Mouse (Mus musculus): ENCODE measurements at regions not wholly inside any gene's neighbourhood (a gene's known extent, or its start where the extent isn't known, plus 50 kb on each side); places are given as distances from the start of the nearest gene placed in this dataset.

- no peak for TF ChIP-seq ZC3H11A (IDR thresholded peaks at IDR 0.05; ENCODE audit: low read depth, low read length)
- TF ChIP-seq E2F4 (IDR thresholded peaks at IDR 0.05; ENCODE audit: insufficient replicate concordance, low read depth, low read length) = no peak
- no peak for TF ChIP-seq UBTF (IDR thresholded peaks at IDR 0.05; ENCODE audit: low read depth, low read length)
- no peak for TF ChIP-seq MEF2A (IDR thresholded peaks at IDR 0.05; ENCODE audit: borderline replicate concordance, low read depth, low read length)
- no peak for TF ChIP-seq JUND (conservative IDR thresholded peaks at IDR 0.05; ENCODE audit: low read depth, low read length)
- no peak for TF ChIP-seq ELF1 (IDR thresholded peaks at IDR 0.05; ENCODE audit: low read depth, low read length)
- TF ChIP-seq NRF1 (IDR thresholded peaks at IDR 0.05; ENCODE audit: low read depth, low read length) = no peak
- no peak for TF ChIP-seq MAZ (IDR thresholded peaks at IDR 0.05; ENCODE audit: low read depth, low read length)
- TF ChIP-seq POLR2A (IDR thresholded peaks at IDR 0.05; ENCODE audit: low read depth, low read length) = no peak
- no peak for TF ChIP-seq SMC3 (IDR thresholded peaks at IDR 0.05; ENCODE audit: low read depth, low read length)
- no peak for TF ChIP-seq MAFK (IDR thresholded peaks at IDR 0.05; ENCODE audit: insufficient replicate concordance, low read length)
- no peak for TF ChIP-seq MXI1 (IDR thresholded peaks at IDR 0.05; ENCODE audit: low read depth, low read length)
- no peak for TF ChIP-seq KAT2A (IDR thresholded peaks at IDR 0.05; ENCODE audit: insufficient replicate concordance, low read length)
- Histone ChIP-seq H3K4me3 (replicated peaks in 1 of 3; ENCODE audit: low read depth in 2 of 3, low read length in 2 of 3, poor library complexity in 1 of 3) (no peak overlapping the region), H3K4me1 (ENCODE audit: control insufficient read depth in 1 of 2, insufficient read depth in 2 of 2) (no peaks in the 10 kb centered on the region), H3K79me2 (replicated peaks; ENCODE audit: control insufficient read depth, extremely low read depth, insufficient read depth, poor library complexity, severe bottlenecking) (no peaks in the 10 kb centered on the region), H3K27ac (ENCODE audit: insufficient read depth, low read depth) (no peak overlapping the region), H3K4me2 (ENCODE audit: insufficient read depth, low read depth, poor library complexity, severe bottlenecking) (no peak overlapping the region), H3K27me3 (replicated peaks) (no peaks in the 10 kb centered on the region), H3K36me3 (replicated peaks in 1 of 2; ENCODE audit: control insufficient read depth in 1 of 2, insufficient read depth in 1 of 2, low read length in 1 of 2) (no peaks in the 10 kb centered on the region), H3K9me3 (replicated peaks; ENCODE audit: low read length) (no peaks in the 10 kb centered on the region), H3K9ac (ENCODE audit: insufficient read depth, low read depth) (no peak overlapping the region)
- no peak for DNase-seq (ENCODE audit: extremely low read depth)
- dilution Hi-C loops (cut with MboI; ENCODE audit: extremely low pct_ligation_motif_present, extremely low pct_unique_long_range_greater_than_20kb, low sequenced_read_pairs) = no loop called here
- in situ Hi-C loops (cut with MboI; ENCODE audit: low pct_ligation_motif_present, low pct_unique_long_range_greater_than_20kb, low sequenced_read_pairs) = no loop called here
Observed at GRCm38 (mm10) chr12:35614885-35615284, 80.0 kb upstream of the Ahr start.

GRCm38 (mm10) chr12:35607652-35608051, 72.8 kb upstream of the Ahr start:
- no peaks in the 10 kb centered on the region for H3K4me1 ChIP-seq (ENCODE audit: control insufficient read depth in 1 of 2, insufficient read depth in 2 of 2)
- no peak for DNase-seq (ENCODE audit: extremely low read depth)
- no peak overlapping the region for H3K27ac ChIP-seq (ENCODE audit: insufficient read depth, low read depth)
- H3K79me2 ChIP-seq (replicated peaks; ENCODE audit: control insufficient read depth, extremely low read depth, insufficient read depth, poor library complexity, severe bottlenecking) = no peaks in the 10 kb centered on the region
- H3K9ac ChIP-seq (ENCODE audit: insufficient read depth, low read depth) = no peak overlapping the region
- dilution Hi-C loops (cut with MboI; ENCODE audit: extremely low pct_ligation_motif_present, extremely low pct_unique_long_range_greater_than_20kb, low sequenced_read_pairs) (no loop called here), in situ Hi-C loops (cut with MboI; ENCODE audit: low pct_ligation_motif_present, low pct_unique_long_range_greater_than_20kb, low sequenced_read_pairs) (no loop called here)
- no peaks in the 10 kb centered on the region for H3K36me3 ChIP-seq (replicated peaks in 1 of 2; ENCODE audit: control insufficient read depth in 1 of 2, insufficient read depth in 1 of 2, low read length in 1 of 2)
- no peaks in the 10 kb centered on the region for H3K27me3 ChIP-seq (replicated peaks)
- no peak overlapping the region for H3K4me2 ChIP-seq (ENCODE audit: insufficient read depth, low read depth, poor library complexity, severe bottlenecking)
- H3K9me3 ChIP-seq (replicated peaks; ENCODE audit: low read length) = no peaks in the 10 kb centered on the region
- H3K4me3 ChIP-seq (replicated peaks in 1 of 3; ENCODE audit: low read depth in 2 of 3, low read length in 2 of 3, poor library complexity in 1 of 3) = no peak overlapping the region
- TF ChIP-seq MEF2A (IDR thresholded peaks at IDR 0.05; ENCODE audit: borderline replicate concordance, low read depth, low read length) (no peak), USF2 (conservative IDR thresholded peaks at IDR 0.05; ENCODE audit: low read depth, low read length) (no peak), ZNF384 (IDR thresholded peaks at IDR 0.05; ENCODE audit: low read depth, low read length) (no peak), SMC3 (IDR thresholded peaks at IDR 0.05; ENCODE audit: low read depth, low read length) (no peak), ZMIZ1 (IDR thresholded peaks at IDR 0.05; ENCODE audit: low read depth, low read length) (no peak), KAT2A (IDR thresholded peaks at IDR 0.05; ENCODE audit: insufficient replicate concordance, low read length) (no peak), ZKSCAN1 (IDR thresholded peaks at IDR 0.05; ENCODE audit: borderline replicate concordance, low read depth, low read length) (no peak), CHD1 (IDR thresholded peaks at IDR 0.05; ENCODE audit: low read depth, low read length) (no peak), ZC3H11A (IDR thresholded peaks at IDR 0.05; ENCODE audit: low read depth, low read length) (no peak)

All from CH12.LX (cell line).